ENCODE assay signal across 7 mouse cellular contexts in the genomic region with DNA sequence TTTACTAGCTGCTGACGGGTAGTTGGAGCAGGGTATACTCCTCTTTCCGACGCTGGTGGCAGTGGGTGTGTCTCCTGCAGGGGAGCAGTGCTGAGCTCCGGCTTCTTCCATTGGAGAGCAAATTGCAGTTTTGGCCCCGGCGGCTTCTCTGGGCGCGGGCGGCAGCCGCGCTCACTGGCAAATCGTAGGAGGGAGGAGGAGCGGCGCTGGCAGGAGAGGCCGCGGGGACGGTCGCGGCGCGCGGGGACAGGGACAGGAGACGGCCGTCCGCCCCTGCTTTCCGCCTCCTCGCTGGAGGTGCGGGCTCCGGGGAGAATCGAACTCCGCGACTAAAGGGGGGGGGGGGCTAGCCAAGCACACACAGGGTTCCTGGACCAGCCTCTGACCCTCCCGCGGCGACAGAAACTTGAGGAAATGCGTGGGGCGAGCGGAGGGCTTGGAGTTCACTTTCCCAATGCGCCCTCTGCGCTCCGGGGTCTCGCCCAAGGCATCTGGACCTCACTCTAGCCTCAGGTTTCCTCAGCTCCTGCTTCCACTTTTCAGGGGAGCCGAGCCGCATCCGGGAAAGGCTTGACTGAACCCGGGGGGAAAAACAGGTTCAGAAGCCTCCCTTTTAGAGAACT. TPM values are rescaled to one million over a fixed set of nuclear protein-coding genes. Genes with fewer than 3 reads are reported as not detected.
DNase-seq lines count a peak whose midpoint lies in the region; ATAC-seq and TF ChIP-seq lines count a peak whose summit lies in the region.

No protein-coding gene starts in this region.

- peak; percentile 39 for DNase-seq in T-cell, adult 2 months (ENCODE audit: low spot score)
- DNase-seq in embryo, embryonic 9.5 days (ENCODE audit: extremely low spot score) = peak; percentile 66
- DNase-seq in heart, postnatal 10 days = peak; percentile 44 to 46
- DNase-seq in layer of hippocampus, adult 2 months (ENCODE audit: low spot score in 2 of 2) = peak; percentile 58 to 61
- peak; percentile 60 for DNase-seq in lung, embryonic 14.5 days
- DNase-seq in right cerebral cortex, adult 18-20 months = peak; percentile 89

- intact Hi-C loops in heart, postnatal 10 days (cut with DNase I) = no loop called here

- H3K27ac ChIP-seq in ES-Bruce4 (ENCODE audit: insufficient read depth, low read length) = no peak overlapping the region
- H3K27ac ChIP-seq in layer of hippocampus, adult 2 months = peak overlapping the region; percentile 88
- no peak overlapping the region for H3K27ac ChIP-seq in lung, embryonic 14.5 days (ENCODE audit: low read depth)

- peak overlapping the region; percentile 65 for H3K9ac ChIP-seq in ES-Bruce4 (ENCODE audit: low read depth, poor library complexity, severe bottlenecking)
- peak overlapping the region; percentile 20; the same call in 1 of the 2 replicates for H3K9ac ChIP-seq in lung, embryonic 14.5 days

- H3K4me2 ChIP-seq in lung, embryonic 14.5 days = peak overlapping the region; percentile 77

- TF ChIP-seq POLR2A in ES-Bruce4 (IDR thresholded peaks at IDR 0.05; ENCODE audit: insufficient read depth, low read length) = no peak

- no peak for TF ChIP-seq EP300 in ES-Bruce4 (IDR thresholded peaks at IDR 0.05; ENCODE audit: insufficient read depth, low read depth, low read length)

- no peak for TF ChIP-seq CTCF in ES-Bruce4 (IDR thresholded peaks at IDR 0.05; ENCODE audit: low read depth, low read length)
- 0 out of 2 replicates have a peak, but pooled peaks have one; percentile 3 for TF ChIP-seq CTCF in layer of hippocampus, adult 2 months (conservative IDR thresholded peaks at IDR 0.05)
- no peak for TF ChIP-seq CTCF in lung, embryonic 14.5 days (IDR thresholded peaks at IDR 0.05; ENCODE audit: low read depth)

- peaks cover 6% of the 10 kb centered on the region for H3K4me1 ChIP-seq in ES-Bruce4 (ENCODE audit: control insufficient read depth, insufficient read depth, low read length)
- peaks cover 8% of the 10 kb centered on the region; the same call in 1 of the 2 replicates for H3K4me1 ChIP-seq in lung, embryonic 14.5 days (ENCODE audit: insufficient read depth)

- H3K9me3 ChIP-seq in ES-Bruce4 (replicated peaks; ENCODE audit: control insufficient read depth, insufficient read depth, low read length, poor library complexity, severe bottlenecking) = no peaks in the 10 kb centered on the region
- H3K9me3 ChIP-seq in lung, embryonic 14.5 days (ENCODE audit: low read depth, low read length) = no peaks in the 10 kb centered on the region

- ATAC-seq in lung, embryonic 14.5 days (ENCODE audit: insufficient read depth) = 0 out of 2 replicates have a peak, but pooled peaks have one; percentile 14

- H3K4me3 ChIP-seq in ES-Bruce4 (ENCODE audit: low read depth, low read length) = peak overlapping the region; percentile 73
- H3K4me3 ChIP-seq in layer of hippocampus, adult 2 months = peak overlapping the region; percentile 59
- H3K4me3 ChIP-seq in lung, embryonic 14.5 days (ENCODE audit: low read depth, low read length) = peak overlapping the region; percentile 43

- peaks cover 9% of the 10 kb centered on the region for H3K27me3 ChIP-seq in ES-Bruce4 (ENCODE audit: control insufficient read depth, insufficient read depth, low read length, poor library complexity, severe bottlenecking)
- H3K27me3 ChIP-seq in lung, embryonic 14.5 days (ENCODE audit: insufficient read depth, low read length) = peaks cover 89% of the 10 kb centered on the region

- H3K36me3 ChIP-seq in ES-Bruce4 (ENCODE audit: control insufficient read depth, insufficient read depth, low read length, poor library complexity, severe bottlenecking) = no peaks in the 10 kb centered on the region
- no peaks in the 10 kb centered on the region for H3K36me3 ChIP-seq in lung, embryonic 14.5 days (ENCODE audit: insufficient read depth)

- WGBS in lung, embryonic 14.5 days = under 1% methylated on average over 45 of the region's 46 CpGs

RNA-seq across cellular contexts. Expression of a gene that starts 1.0 kb away (rescaled TPM):
- polyA plus RNA-seq in ES-Bruce4 (2011; ENCODE audit: insufficient read depth, insufficient read length, low read depth, missing spikeins) = 0.99 and 1.3 TPM in 2 replicates
- 1 to 10 TPM in 1 of 2 experiments, under 1 TPM in 1; 0.57 to 1.3 TPM for total RNA-seq in heart, postnatal 10 days (2021)
- 10 to 100 TPM; 83.5 to 90.4 TPM for total RNA-seq in layer of hippocampus, adult 2 months (2021)
- 0.37 and 0.60 TPM in 2 replicates for polyA plus RNA-seq in lung, embryonic 14.5 days (2014; fragmentation: Nextera tagmentation; extraction: Ambion mirVana)

RNA-seq across cellular contexts. Expression of a gene that starts 28.1 kb away (rescaled TPM):
- 76.2 and 84.9 TPM in 2 replicates for polyA plus RNA-seq in ES-Bruce4 (2011; ENCODE audit: insufficient read depth, insufficient read length, low read depth, missing spikeins)
- total RNA-seq in heart, postnatal 10 days (2021) = 10 to 100 TPM; 73.3 to 75.3 TPM
- 10 to 100 TPM; 73.7 to 77.4 TPM for total RNA-seq in layer of hippocampus, adult 2 months (2021)
- polyA plus RNA-seq in lung, embryonic 14.5 days (2014; fragmentation: Nextera tagmentation; extraction: Ambion mirVana) = 142 and 155 TPM in 2 replicates

Comparison
In these comparisons a context has a peak if more than half of its experiments do, and no peak if none do; other contexts are left out.
1. DNase-seq: peak in every context shown above with its lines; median percentile 89 in right cerebral cortex, adult 18-20 months; 66 in embryo, embryonic 9.5 days; 60 in lung, embryonic 14.5 days; 60 in layer of hippocampus, adult 2 months; 45 in heart, postnatal 10 days; 39 in T-cell, adult 2 months.
2. RNA of a gene that starts 1.0 kb away (total RNA-seq): 83.5 to 90.4 TPM in layer of hippocampus, adult 2 months; 0.57 to 1.3 TPM in heart, postnatal 10 days; every median in the first group is over 10 times any median in the second.
3. Peak in every context shown above with its lines, with median percentiles within 50 percentile points of each other: H3K4me3 ChIP-seq.